Mouse (Mus musculus) embryonic stem cell, embryonic (primary cell): ENCODE measurements around the gene Npdc1.

ENCODE experiments used
- CTCF ChIA-PET, 4 experiments: fragments of 300-600 bp in 2 of 4; fragments of 350-600 bp in 2 of 4; sonication (Branson Sonifier 250); formaldehyde crosslinking; loops; one replicate each; lab custom pipeline; 2022; ENCODE audit warnings: inconsistent platforms in 2 of 4; lab: Charles Lee
- POLR2A ChIA-PET, 4 experiments: fragments of 300-600 bp in 2 of 4; fragments of 350-600 bp in 2 of 4; sonication (Branson Sonifier 250); formaldehyde crosslinking; loops; one replicate each; lab custom pipeline; 2022; ENCODE audit warnings: antibody characterized with exemption in 4 of 4, inconsistent platforms in 1 of 4; lab: Charles Lee

Npdc1 gene

DNA sequence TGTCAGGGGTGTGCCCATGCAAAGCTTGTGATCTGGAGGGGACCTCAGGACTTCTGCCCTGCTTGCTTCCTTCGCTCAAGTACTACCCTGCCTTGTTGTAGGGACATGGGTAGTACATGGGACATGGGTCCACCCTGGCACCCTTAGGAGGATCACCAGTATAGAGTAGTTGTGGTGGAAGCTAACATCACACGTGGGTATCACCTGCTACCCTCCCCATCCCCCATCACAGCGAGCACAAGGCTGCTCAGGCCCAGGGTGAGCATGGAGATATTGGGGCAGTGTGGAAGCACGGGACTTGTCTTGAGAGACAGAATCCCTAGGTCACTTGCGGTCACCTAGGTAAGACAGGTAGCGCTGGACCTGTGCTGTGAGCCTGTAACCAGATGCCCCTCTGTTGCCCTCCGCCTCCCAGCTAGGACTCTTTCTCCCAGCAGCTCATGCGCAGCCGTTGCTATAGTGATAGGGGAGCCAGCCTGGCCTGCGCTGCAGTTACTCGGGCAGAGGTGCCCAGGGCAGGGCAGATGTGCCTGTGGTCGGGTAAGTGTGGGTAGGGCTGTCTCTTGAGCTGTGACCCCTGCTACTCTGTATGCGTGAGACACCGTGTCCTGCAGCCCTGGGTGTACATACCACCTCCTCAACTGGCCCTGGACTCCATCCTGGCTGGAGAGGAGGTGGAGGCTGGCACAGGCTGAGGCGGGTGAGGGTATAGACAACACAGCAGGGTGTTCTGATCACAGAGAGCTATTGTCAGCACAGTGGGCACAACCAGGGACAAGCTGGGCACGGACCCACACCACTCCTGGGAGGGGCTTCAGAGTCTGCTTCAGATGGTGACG lies 31.5 kb downstream of the Npdc1 start:
- CTCF ChIA-PET, result interaction anchor here in 2 of 4 experiments (0.9 to 2.5 kb wide), 4 partner anchors 8 to 30 kb away, joined by 3 to 6 read pairs (median 4); no protein-coding TSS in a partner anchor

DNA sequence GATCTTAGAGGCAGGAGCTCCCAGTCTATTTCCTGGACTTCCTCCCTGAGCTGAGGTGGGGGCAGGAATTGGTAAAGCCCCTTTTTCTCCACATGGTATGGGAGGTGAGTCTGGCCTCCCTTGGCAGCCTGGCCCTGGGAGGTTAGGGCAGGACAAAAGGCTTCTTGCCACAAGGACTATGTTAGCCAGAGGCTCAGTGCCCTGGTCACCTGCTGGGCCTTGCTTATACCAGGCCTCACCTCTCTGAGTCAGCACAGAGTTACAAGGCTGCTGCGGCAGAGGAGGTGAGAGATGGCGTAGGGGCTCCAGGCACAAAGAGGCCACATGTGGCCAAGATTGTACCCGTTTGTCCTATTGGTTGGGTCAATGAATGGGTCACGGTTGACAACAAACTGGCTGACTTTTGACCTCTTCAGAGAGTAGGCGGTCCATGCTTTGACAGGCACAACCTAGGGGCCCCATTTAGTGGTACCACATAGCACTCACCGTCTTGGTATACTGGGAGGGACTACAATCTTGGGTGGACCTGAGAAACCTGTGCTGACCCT lies 32.2 kb downstream of the Npdc1 start:
- ChIA-PET POLR2A (interaction anchor here in 2 of 4 experiments (0.6 to 1.3 kb wide), 2 partner anchors 31 to 583 kb away, joined by 3 read pairs; no protein-coding TSS in a partner anchor), CTCF (interaction anchor here in 1 of 4 experiments (0.9 kb wide), 1 partner anchor 9 kb away, joined by 3 read pairs; no protein-coding TSS in a partner anchor)

More for the DNA sequence above, 31.5 kb downstream of the Npdc1 start:
- POLR2A ChIA-PET, result interaction anchor here in 2 of 4 experiments (0.6 to 2.6 kb wide), 9 partner anchors 9 to 583 kb away, joined by 3 to 12 read pairs (median 3); partner anchors contain the start of genes Clic3 (in 1 of the 2), Sapcd2 (in 1 of the 2) and Traf2 (in 1 of the 2)

DNA sequence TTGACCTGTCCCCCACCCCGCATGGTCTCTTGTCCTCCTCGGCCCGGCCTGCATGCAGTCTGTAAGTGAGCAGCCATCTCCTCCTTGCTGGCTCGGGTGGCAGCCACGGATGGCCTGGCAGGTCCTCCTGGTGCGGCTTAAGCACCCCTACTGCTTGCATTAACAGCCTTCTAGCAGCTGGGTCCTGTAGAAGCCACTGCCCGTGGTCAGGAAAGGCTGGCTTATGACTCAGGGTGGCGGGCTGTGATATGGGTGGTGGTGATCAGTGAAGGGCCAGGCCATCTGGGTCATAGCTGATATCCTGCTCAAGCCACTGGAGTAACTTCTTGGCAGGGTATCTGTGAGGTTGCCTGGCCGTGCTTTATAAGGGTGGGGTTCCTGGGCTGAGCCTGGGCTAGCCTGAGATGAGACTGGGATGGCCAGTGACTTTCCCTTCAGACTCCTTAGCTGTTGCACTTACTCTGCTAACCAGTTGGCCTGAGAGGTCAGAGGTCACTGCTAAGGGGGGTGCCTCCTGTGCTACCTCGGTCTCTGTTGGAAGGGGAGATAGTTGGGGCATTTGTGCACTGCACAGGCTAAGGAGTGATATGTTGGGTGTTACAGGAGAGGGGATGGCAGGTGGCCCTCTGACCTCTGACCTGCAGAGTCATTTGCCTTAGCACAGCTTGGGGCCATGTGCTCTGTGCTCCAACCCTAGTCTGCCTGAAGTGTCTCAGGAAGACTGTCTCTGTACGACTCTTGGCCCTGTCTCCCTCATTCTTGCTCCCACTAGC lies 33.4 kb downstream of the Npdc1 start:
- ChIA-PET POLR2A (interaction anchor here in 3 of 4 experiments (0.6 to 2.7 kb wide), 3 partner anchors 11 to 57 kb away, joined by 3 to 11 read pairs (median 5); partner anchors contain the start of gene Clic3 (in 1 of the 3)), CTCF (interaction anchor here in 2 of 4 experiments (0.6 kb wide), 2 partner anchors 11 to 39 kb away, joined by 3 to 6 read pairs; no protein-coding TSS in a partner anchor)

DNA sequence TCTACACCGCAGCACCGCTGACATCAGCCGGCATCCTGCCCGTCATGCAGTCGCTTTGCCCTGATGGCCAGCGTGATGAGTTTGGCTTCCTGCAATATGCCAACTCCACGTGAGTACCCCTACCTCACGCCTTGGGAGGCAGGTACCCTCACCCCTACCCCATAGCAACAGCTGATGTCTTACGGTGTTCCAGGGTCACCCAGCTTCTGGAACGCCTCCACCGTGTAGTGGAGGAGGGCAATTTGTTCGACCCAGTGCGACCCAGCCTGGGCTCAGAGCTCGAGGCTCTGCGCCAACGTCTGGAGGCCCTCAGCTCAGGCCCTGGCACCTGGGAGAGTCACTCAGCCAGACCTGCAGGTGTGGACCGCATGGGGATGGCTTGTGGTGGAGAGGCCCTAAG lies 34.0 kb downstream of the Npdc1 start:
- CTCF ChIA-PET, result interaction anchor here in 2 of 4 experiments (0.6 to 2.0 kb wide), 3 partner anchors 11 to 38 kb away, joined by 3 to 8 read pairs (median 6); no protein-coding TSS in a partner anchor
- POLR2A ChIA-PET, result interaction anchor here in 3 of 4 experiments (0.6 to 2.7 kb wide), 4 partner anchors 12 to 58 kb away, joined by 3 to 11 read pairs (median 4); partner anchors contain the start of genes Clic3 (in 1 of the 3) and Paxx (in 1 of the 3)

DNA sequence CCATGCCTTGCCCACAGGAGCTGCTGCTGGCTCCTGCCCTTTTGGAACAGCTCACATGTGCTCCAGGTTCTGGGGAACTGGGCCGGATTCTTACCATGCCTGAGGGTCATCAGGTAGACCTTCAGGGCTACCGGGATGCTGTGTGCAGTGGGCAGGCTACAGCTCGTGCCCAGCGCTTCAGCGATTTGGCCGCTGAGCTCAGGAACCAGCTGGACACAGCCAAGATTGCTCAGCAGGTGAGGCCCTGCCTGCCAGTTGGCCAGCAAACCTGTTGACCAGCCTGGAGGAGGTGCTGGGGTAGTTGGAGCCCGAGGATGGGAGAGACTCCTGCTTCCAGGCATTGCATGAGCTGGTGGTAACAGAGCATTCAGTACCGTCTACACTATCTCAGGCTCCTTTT lies 35.1 kb downstream of the Npdc1 start:
- POLR2A ChIA-PET, result interaction anchor here in 3 of 4 experiments (0.5 to 2.7 kb wide), 7 partner anchors 12 to 698 kb away, joined by 3 to 11 read pairs (median 3); partner anchors contain the start of genes Clic3 (in 1 of the 3), Entpd2 (in 1 of the 3) and Paxx (in 1 of the 3)
- CTCF ChIA-PET, result interaction anchor here in 1 of 4 experiments (2.0 kb wide), 1 partner anchor 13 kb away, joined by 8 read pairs; no protein-coding TSS in a partner anchor

DNA sequence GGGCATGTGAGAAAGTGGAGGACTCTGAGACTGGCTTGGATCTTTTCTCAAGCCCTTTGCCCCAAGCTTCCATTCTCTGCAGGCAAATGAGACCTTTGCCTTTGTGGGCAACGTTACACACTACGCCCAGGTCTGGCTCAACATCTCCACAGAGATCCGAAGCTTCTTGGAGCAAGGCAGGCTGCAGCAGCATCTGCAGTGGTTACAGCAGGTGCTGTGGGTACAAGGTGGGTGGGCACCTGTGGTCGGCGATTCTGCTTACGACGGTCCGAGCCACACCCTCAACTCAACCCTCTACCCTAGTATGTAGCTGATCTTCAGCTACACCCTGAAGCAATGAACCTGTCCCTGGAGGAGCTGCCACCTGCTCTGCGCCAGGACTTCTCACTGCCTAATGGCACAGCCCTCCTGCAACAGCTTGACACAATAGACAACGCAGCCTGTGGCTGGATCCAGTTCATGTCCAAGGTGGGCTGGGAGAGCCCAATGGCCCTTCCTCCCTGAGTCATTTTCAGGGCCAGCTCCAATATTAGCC lies 37.2 kb downstream of the Npdc1 start:
- ChIA-PET POLR2A (interaction anchor here in 2 of 4 experiments (0.6 to 1.6 kb wide), 6 partner anchors 8 to 264 kb away, joined by 3 to 4 read pairs (median 3); partner anchors contain the start of genes Clic3 (in 1 of the 2), Mamdc4 (in 1 of the 2), Paxx (in 1 of the 2) and Phpt1 (in 1 of the 2)), CTCF (interaction anchor here in 2 of 4 experiments (0.8 to 2.1 kb wide), 4 partner anchors 8 to 145 kb away, joined by 3 to 8 read pairs (median 3); partner anchors contain the start of genes Abca2 (in 1 of the 2) and Ajm1 (in 1 of the 2))

DNA sequence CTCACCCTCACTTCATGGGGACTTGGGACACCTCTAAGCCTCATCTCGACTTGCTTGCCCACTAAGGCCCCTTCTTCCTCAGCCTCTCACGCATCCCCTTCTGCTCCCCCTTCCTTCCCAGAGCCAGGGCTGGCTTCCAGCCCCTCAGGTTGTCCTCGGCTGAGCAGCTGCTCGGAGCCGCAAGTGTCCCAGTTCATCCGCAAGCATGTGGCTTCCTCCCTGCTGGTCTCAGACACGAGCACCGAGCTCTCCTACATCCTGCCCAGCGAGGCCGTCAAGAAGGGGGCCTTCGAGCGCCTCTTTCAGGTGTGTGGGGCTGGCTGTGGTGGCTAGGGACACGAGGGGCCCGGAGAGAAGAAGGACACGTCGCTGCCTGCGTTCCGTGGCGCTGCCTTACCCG lies 41.9 kb downstream of the Npdc1 start:
- ChIA-PET CTCF (no interaction called here), POLR2A (interaction anchor here in 1 of 4 experiments (0.9 to 3.5 kb wide), 3 partner anchors 12 to 84 kb away, joined by 3 to 12 read pairs (median 3); partner anchors contain the start of genes Abca2 and Clic3)

DNA sequence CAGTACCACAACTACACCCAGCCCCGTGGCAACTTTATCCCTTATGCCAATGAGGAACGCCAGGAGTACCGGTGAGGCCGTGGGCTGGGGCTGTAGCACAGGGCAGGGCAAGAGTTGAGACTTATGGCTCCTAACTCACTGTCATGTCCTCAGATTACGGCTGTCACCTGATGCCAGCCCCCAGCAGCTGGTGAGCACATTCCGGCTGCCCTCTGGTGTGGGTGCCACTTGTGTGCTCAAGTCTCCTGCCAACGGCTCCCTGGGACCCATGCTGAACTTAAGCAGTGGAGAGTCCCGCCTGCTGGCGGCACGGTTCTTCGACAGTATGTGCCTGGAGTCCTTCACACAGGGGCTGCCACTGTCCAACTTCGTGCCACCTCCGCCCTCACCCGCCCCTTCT lies 43.5 kb downstream of the Npdc1 start:
- ChIA-PET CTCF (interaction anchor here in 1 of 4 experiments (1.2 kb wide), 1 partner anchor 14 kb away, joined by 3 read pairs; the partner anchor contains the start of gene Abca2), POLR2A (no interaction called here)

DNA sequence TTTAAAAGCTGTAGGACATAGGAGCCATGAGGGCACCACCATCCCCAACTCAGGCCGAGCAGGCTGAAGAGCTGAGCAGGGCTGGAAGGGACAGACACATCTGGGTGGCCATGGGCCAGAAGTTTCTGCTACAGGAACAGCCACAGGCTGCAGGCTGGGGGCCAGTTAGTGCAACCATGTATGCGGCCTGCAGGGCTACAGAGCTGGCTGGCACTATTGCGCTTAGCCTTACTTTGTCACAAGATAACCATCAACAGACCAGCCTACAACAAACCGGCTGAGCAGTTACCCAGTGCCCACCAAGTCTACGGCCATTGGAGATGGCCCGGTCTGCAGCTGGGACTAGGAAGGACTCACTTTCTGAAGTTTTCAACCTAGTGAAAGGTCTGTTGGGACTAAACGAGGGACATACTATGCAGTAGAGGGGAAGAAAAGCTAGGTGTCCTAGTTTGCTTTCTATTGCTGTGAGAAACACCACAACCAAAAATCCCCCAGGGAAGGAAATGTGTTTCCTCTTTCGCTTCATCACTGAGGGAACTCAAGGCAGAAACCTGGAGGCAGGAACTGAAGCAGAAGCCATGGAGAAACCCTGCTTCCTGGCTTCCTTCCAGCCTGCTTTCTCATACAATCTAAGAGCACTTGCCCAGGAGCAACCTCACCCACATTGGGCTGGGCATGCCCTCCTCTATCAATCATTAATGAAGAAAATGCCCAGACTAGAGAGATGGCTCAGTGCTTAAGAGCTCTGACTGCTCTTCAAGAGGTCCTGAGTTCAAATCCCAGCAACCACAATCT lies 51.9 kb downstream of the Npdc1 start:
- CTCF ChIA-PET, result interaction anchor here in 2 of 4 experiments (1.6 to 1.9 kb wide), 3 partner anchors 9 to 30 kb away, joined by 4 to 6 read pairs (median 6); partner anchors contain the start of genes Abca2 (in 1 of the 2) and Paxx (in 1 of the 2)
- POLR2A ChIA-PET, result interaction anchor here in 2 of 4 experiments (1.4 to 2.0 kb wide), 2 partner anchors 9 to 22 kb away, joined by 3 to 8 read pairs; partner anchors contain the start of gene Paxx (in 1 of the 2)

DNA sequence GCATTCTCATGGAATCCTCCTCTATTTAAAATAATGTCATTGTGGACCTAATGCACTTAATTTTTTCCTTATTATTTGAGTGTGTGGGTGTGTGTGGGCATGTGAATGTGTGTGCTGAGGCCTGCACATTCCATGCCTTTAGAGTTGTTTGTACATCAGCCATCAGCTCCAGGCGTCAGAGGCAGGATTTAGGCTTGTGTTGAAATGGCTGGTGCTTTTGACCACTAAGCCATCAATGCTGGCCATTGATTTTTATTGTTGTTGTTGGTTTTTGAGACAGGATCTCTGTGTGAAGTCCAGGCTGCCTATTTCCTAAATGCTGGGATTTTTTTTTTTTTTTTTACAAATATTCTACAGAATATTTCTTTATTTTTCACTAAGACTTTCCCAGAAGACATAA lies 53.8 kb downstream of the Npdc1 start:
- ChIA-PET CTCF (interaction anchor here in 1 of 4 experiments (0.5 kb wide), 1 partner anchor 26 kb away, joined by 3 read pairs; no protein-coding TSS in a partner anchor), POLR2A (interaction anchor here (0.6 to 1.3 kb wide), 6 partner anchors 13 to 525 kb away, joined by 3 to 6 read pairs (median 4); no protein-coding TSS in a partner anchor)

DNA sequence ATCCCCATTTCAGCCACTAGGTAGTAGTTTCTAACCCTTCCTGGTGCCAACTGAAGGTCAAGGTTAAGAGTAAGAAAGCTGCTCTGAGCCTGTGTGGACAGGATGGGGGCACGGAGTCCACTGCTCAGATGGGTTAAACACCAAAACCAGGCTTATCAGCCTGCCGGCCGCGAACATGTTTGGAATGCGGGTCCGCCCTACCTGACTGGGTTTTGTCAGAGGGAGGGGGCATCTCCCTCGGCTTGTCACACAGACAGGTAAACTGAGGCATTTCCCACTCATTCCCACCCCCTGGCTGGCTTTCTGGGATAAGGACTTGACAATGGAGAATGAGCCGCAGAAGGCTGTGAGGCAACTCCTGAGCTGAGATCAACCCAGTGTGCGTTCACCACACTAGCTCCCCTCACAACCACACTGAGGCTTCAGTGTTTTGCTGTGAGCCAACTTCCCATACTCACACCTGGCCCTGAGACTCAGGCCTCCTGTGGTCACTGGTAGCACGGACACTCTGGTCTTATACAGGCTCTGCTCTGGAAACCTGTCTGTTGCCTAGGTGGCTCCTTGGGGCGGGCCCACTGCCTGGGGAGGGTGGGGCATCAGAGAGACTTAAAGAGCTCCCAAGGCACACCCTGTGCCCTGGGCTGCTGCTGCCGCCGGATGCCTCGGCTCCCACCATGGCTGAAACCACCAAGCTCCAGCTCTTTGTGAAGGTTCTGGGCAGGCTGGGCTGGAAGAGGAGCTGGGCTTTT lies 57.2 kb downstream of the Npdc1 start, which contains the start of gene Clic3:
Gene Clic3, plus strand, starts transcription at position 634 of the 749 bp plus-strand sequence.
- ChIA-PET CTCF (interaction anchor here in 2 of 4 experiments (0.6 to 1.6 kb wide), 9 partner anchors 10 to 151 kb away, joined by 3 to 6 read pairs (median 3); partner anchors contain the start of genes Abca2 (in 1 of the 2) and Fut7 (in 1 of the 2)), POLR2A (interaction anchor here in 3 of 4 experiments (0.5 to 2.7 kb wide), 19 partner anchors 9 to 276 kb away, joined by 3 to 12 read pairs (median 4); partner anchors contain the start of genes Abca2 (in 2 of the 3) and Traf2 (in 1 of the 3))

DNA sequence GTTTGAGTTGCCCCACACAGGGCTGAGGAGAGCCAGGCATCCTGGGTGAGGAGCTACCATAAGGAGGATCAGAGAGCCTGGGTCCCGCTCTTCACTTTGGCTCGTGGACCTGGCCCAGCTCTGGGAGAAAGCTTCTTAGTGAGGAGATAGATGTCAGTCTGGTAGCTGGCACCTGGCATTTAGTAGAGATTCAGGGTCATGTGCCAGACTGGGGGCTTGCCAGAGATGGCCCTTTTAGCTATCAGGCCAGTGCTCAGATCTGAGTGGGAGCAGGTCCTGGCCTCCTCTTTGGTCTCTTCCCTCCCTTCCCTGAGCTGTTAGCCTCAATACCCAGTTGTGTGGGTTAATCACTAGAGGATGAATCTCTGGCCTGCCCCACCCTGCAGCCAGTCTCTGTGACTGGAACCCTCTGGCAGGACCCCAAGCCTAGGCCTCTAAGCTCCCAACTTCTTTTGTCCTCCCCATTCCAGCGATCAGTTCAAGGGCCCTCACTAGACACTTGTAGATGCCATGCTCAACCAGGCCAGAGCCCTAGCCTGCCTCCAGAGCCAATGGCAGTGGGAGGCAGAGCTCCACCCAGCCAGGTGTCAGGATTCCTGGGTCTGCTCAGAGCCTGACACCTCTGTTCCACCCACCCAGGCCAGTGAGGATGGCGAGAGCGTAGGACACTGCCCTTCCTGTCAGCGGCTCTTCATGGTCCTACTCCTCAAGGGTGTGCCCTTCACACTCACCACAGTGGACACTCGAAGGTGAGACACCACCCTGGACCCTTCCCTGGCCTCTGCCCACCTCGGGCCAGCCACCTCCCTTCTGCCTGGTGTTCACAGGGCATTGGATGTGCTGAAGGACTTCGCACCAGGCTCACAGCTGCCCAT lies 58.1 kb downstream of the Npdc1 start:
- ChIA-PET POLR2A (interaction anchor here in 2 of 4 experiments (0.5 to 2.7 kb wide), 14 partner anchors 10 to 277 kb away, joined by 3 to 12 read pairs (median 4); partner anchors contain the start of gene Abca2 (in 2 of the 2)), CTCF (interaction anchor here in 2 of 4 experiments (0.6 to 1.7 kb wide), 9 partner anchors 26 to 807 kb away, joined by 3 to 10 read pairs (median 3); partner anchors contain the start of genes Abca2 (in 1 of the 2) and Fut7 (in 1 of the 2))

DNA sequence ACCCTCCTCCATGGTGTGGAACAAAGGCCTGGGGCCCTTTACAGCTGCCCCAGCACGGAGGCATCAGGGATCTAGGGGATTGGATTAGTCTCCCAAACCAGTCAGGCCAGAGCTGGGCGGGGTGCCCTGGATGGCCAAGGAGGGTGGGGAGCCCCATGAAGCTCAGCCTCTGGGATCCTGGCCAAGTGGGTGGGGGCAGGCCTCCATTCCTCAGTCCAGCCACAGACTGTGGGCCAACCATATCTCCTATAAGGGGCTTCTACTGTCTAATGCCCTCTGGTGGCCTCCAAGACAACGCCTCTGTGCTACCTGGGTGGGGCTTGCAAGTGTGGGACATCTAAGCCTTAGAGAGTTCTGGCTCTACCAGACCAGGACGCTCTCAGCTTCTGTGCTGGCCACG lies 59.8 kb downstream of the Npdc1 start:
- ChIA-PET CTCF (interaction anchor here in 1 of 4 experiments (1.1 to 1.7 kb wide), 2 partner anchors 57 to 301 kb away, joined by 3 read pairs; no protein-coding TSS in a partner anchor), POLR2A (interaction anchor here in 2 of 4 experiments (1.1 to 3.0 kb wide), 3 partner anchors 8 to 30 kb away, joined by 3 to 13 read pairs (median 8); partner anchors contain the start of gene Abca2 (in 1 of the 2))
